Mouse (Mus musculus): ENCODE measurements around the gene Erp29. TPM values are rescaled to one million over a fixed set of nuclear protein-coding genes. Genes with fewer than 3 reads are reported as not detected.

Gene Erp29
- polyA plus RNA-seq, 1 experiment from 2014 or later, result 117 TPM

DNA sequence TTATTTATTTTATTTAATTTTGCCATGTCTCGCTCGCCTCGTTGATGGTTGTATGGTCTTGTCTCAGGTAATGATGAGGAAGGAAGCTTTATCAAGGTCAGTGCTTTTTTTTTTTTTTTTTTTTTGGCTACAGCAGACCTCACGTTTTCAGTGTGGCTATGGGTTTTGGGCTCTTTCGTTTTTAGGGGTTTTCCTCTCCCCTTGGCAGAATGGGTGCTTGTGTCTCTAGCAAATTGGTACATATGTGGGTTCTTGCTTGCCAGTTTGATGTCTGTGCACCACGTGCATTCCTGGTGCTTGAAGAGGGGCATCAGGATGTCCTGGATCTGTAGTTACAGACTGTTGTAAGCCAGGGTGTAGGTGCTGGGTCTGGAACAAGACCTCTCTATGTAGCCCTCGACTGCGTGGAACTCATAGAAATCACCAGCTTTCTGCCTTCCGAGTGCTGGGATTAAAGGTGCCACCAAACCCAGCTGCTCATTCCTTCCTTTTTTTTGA is 53.3 kb downstream of the Erp29 start:
- TF ChIP-seq CTCF (IDR thresholded peaks at IDR 0.05; ENCODE audit: low read depth), result no peak
- H3K9me3 ChIP-seq (ENCODE audit: low read depth, low read length), result no peaks in the 10 kb centered on the region
- peak overlapping the region; percentile 93 for H3K4me2 ChIP-seq
- peak overlapping the region; percentile 97 for H3K4me3 ChIP-seq (ENCODE audit: low read depth, low read length)
- H3K9ac ChIP-seq, result peak overlapping the region; percentile 76
- no peak overlapping the region for H3K27ac ChIP-seq (ENCODE audit: low read depth)
- ATAC-seq (ENCODE audit: insufficient read depth), result no peak
- H3K4me1 ChIP-seq (ENCODE audit: insufficient read depth), result peaks cover 7% of the 10 kb centered on the region; the same call in 1 of the 2 replicates
- peaks cover 19% of the 10 kb centered on the region; the same call in 1 of the 2 replicates for H3K36me3 ChIP-seq (ENCODE audit: insufficient read depth)
- H3K27me3 ChIP-seq (ENCODE audit: insufficient read depth, low read length), result no peaks in the 10 kb centered on the region
- DNase-seq, result no peak
- 42% methylated on average over 9 of the region's 9 CpGs for WGBS

DNA sequence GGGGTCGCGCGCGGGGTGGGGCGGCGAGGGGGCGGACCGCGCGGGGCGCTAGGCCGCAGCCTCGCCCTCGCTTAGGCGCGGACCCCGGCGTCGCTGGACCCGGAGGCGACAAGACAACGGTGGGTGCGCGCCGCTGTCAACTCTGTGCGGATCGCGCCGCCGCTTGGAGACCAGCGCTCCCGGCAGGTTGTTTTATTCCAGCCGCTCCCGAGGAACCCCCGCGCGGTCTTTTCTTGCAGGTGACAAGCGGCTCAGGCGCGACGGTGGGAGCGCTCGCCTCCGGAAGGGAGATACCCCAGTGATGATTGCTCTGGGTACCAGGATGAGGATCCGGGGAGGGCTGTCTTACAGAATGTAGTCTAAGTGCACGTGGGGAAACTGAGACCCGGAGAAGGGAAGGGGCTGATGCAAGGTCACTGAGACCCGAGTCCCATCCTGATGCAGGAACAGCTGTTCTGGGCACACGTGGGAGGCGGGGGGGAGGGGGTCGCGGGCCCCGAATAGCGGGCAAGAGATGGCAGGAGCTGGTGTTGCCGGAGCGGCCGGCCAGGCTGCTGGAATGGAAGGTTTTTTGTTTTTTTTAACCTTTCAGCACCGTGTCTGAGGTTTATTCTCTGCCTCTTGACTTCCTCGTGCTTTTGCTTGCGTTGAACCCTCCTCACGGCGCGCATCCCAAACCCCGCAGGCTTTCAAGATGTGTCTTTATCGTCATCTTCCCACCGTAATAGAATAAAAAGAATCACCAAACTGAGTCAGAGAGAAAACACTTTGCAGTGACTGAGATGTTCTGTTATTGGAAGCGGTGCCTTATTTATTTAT is 54.0 kb downstream of the Erp29 start:
- H3K4me2 ChIP-seq, result peak overlapping the region; percentile 93
- under 1% methylated on average over 64 of the region's 67 CpGs for WGBS
- peaks cover 7% of the 10 kb centered on the region; the same call in 1 of the 2 replicates for H3K4me1 ChIP-seq (ENCODE audit: insufficient read depth)
- ATAC-seq (ENCODE audit: insufficient read depth) (peak; percentile 75), DNase-seq (peak; percentile 17)
- no peak for TF ChIP-seq CTCF (IDR thresholded peaks at IDR 0.05; ENCODE audit: low read depth)
- peaks cover 16% of the 10 kb centered on the region; the same call in 1 of the 2 replicates for H3K36me3 ChIP-seq (ENCODE audit: insufficient read depth)
- no peaks in the 10 kb centered on the region for H3K9me3 ChIP-seq (ENCODE audit: low read depth, low read length)
- H3K27ac ChIP-seq (ENCODE audit: low read depth), result peak overlapping the region; percentile 12; the same call in 1 of the 2 replicates
- no peaks in the 10 kb centered on the region for H3K27me3 ChIP-seq (ENCODE audit: insufficient read depth, low read length)
- H3K9ac ChIP-seq, result peak overlapping the region; percentile 76
- H3K4me3 ChIP-seq (ENCODE audit: low read depth, low read length), result peak overlapping the region; percentile 97

DNA sequence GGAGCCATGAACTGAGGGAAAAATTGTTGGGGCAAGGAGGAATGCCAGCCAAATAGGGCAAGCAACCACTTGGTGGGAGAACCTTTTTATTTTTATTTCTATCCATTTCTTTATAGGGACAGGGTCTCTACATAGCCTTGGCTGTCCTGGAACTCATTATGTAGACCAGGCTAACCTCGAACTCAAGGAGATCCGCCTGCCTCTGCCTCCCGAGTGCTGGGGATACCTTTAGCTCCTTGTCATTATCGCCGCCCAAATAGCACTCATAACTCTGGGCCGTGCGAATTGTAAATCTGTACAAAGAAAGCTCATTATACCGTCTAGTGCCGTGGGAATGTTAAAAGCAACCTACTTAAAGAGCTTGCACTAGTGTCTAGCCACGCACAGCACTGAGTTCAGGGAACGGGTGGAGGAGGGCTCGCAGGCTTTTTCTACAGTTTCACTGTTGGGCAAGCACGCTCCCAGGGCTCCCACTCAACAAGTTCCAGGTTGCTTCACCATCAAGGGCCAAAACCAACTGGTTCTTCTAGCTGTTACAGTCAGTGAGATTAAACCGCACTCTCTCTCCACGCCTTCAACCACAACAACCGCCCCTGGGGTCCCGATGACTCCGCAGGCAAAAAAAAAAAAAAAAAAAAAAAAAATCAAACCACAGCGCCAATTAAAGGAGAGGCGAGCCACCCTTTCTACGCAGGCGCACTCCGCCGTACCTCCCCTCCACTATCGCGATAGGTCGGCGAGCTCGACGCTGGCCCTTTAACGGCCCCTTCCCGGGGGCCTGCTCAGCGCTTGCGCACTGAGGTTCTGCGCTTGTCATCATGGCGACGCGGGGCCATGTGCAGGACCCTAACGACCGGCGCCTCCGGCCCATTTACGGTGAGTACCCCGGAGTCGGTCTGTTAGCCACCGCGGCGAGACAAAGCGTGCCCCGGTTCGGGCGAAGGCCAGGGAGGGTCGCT is 54.8 kb downstream of the Erp29 start, which contains the start of gene Naa25:
TSS of gene Naa25 (plus strand) at position 750 of the 959 bp plus-strand sequence.
- H3K9me3 ChIP-seq (ENCODE audit: low read depth, low read length), result no peaks in the 10 kb centered on the region

DNA sequence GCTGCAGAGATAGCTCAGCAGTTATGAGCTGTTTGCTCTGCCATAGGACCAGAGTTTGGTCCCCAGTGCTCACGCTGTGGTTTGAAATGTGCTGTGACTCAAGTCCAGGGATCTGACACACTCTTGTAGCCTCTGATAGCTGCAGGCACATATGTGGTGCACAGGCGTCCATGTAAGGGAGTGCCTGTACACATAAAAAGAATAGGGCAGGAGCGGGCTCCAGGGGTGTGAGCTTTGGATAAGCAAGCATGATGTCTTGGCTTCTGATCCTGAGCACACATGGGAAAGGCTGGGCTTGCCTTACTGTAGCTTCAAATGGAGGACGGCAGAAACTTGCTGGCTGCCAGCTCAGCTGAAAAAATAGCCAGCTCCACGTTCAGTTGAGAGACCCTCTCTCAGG is 56.7 kb downstream of the Erp29 start:
- no peaks in the 10 kb centered on the region for H3K9me3 ChIP-seq (ENCODE audit: low read depth, low read length)
- DNase-seq (no peak), ATAC-seq (ENCODE audit: insufficient read depth) (no peak)
- peaks cover 7% of the 10 kb centered on the region; the same call in 1 of the 2 replicates for H3K4me1 ChIP-seq (ENCODE audit: insufficient read depth)
- TF ChIP-seq CTCF (IDR thresholded peaks at IDR 0.05; ENCODE audit: low read depth), result no peak
- WGBS, result 71% methylated on average over 5 of the region's 5 CpGs
- H3K27me3 ChIP-seq (ENCODE audit: insufficient read depth, low read length), result no peaks in the 10 kb centered on the region
- H3K27ac ChIP-seq (ENCODE audit: low read depth), result no peak overlapping the region
- no peak overlapping the region for H3K4me3 ChIP-seq (ENCODE audit: low read depth, low read length)
- H3K4me2 ChIP-seq, result no peak overlapping the region
- H3K9ac ChIP-seq, result no peak overlapping the region
- H3K36me3 ChIP-seq (ENCODE audit: insufficient read depth), result 0 out of 2 replicates have a peak, but pooled peaks cover under 1% of the 10 kb centered on the region

More for the DNA sequence above, 54.8 kb downstream of the Erp29 start, which contains the start of gene Naa25:
- ATAC-seq (ENCODE audit: insufficient read depth), result peak; percentile 97
- DNase-seq, result peak; percentile 100
- peak within 1 kb of the TSS; percentile 93 for H3K4me2 ChIP-seq
- peak within 1 kb of the TSS; percentile 97 for H3K4me3 ChIP-seq (ENCODE audit: low read depth, low read length)
- WGBS, result 8% methylated on average over 53 of the region's 53 CpGs
- H3K9ac ChIP-seq, result peak within 1 kb of the TSS; percentile 76
- H3K27me3 ChIP-seq (ENCODE audit: insufficient read depth, low read length), result no peaks in the 10 kb centered on the region
- no peak for TF ChIP-seq CTCF (IDR thresholded peaks at IDR 0.05; ENCODE audit: low read depth)
- peaks cover 12% of the 10 kb centered on the region; the same call in 1 of the 2 replicates for H3K36me3 ChIP-seq (ENCODE audit: insufficient read depth)
- H3K27ac ChIP-seq (ENCODE audit: low read depth), result peak within 1 kb of the TSS; percentile 93
- peaks cover 7% of the 10 kb centered on the region; the same call in 1 of the 2 replicates for H3K4me1 ChIP-seq (ENCODE audit: insufficient read depth)

DNA sequence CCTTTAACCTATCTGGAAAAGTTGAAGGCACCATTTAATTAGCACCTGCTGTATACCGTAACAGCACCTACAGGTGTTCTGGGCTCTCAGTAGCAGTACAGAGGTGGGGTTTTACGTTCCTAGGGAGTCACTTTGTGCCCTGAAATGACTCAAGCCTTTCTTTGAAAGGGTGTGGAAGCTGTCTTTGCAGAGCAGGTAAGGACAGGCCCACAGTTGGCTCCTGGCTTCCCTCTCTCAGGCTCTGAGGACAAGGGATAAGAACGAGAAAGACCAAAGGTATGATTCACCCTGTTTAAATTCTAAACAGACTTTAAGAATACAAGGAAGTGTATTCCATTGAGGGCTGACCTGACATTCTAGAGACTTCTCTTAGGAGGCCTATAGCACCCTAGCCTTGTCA is 58.9 kb downstream of the Erp29 start:
- no peak for ATAC-seq (ENCODE audit: insufficient read depth)
- no peaks in the 10 kb centered on the region for H3K4me1 ChIP-seq (ENCODE audit: insufficient read depth)
- 73% methylated on average over 3 of the region's 3 CpGs for WGBS

DNA sequence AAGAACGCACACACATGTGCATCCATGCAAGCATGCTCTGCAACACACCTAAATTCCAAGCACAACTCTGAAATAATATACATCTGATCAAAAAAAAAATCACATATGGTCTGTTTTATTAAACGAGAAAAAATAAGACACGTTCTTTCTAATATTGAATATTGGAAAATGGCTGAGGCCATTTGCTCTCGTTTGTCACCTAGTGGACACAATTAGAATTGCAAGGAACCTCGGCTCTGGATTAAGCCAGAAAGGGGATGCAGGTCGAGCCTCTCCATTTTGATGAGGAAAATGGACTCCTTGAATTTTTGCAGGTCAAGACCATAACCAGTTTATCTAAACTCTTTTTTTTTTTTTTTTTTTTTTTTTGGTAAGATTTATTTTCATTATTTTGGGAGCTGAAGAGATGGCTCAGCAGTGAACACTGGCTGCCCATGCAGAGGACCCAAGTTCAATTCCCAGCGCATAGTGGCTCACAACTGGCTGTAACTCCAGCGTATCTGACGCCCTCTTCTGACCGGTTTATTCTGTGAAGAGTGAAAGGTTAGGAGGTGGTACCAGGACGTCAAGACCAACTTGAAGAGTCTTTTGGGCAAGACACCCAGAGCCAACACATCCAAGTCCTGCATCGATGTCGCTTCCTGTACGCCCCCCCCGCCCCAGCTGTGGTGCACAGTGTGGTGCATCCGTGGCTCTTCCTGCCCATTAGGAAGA is 59.5 kb downstream of the Erp29 start:
- Histone ChIP-seq H3K9me3 (ENCODE audit: low read depth, low read length) (no peaks in the 10 kb centered on the region), H3K4me1 (ENCODE audit: insufficient read depth) (no peaks in the 10 kb centered on the region), H3K27ac (ENCODE audit: low read depth) (no peak overlapping the region), H3K36me3 (ENCODE audit: insufficient read depth) (no peaks in the 10 kb centered on the region), H3K4me2 (no peak overlapping the region), H3K9ac (no peak overlapping the region), H3K27me3 (ENCODE audit: insufficient read depth, low read length) (no peaks in the 10 kb centered on the region), H3K4me3 (ENCODE audit: low read depth, low read length) (no peak overlapping the region)
- 54% methylated on average over 16 of the region's 16 CpGs for WGBS
- peak; percentile 83 for TF ChIP-seq CTCF (IDR thresholded peaks at IDR 0.05; ENCODE audit: low read depth)
- no peak for ATAC-seq (ENCODE audit: insufficient read depth)
- peak; percentile 86 for DNase-seq

More for the DNA sequence above, 58.9 kb downstream of the Erp29 start:
- Histone ChIP-seq H3K4me3 (ENCODE audit: low read depth, low read length) (no peak overlapping the region), H3K27ac (ENCODE audit: low read depth) (no peak overlapping the region), H3K27me3 (ENCODE audit: insufficient read depth, low read length) (no peaks in the 10 kb centered on the region), H3K4me2 (no peak overlapping the region), H3K9me3 (ENCODE audit: low read depth, low read length) (no peaks in the 10 kb centered on the region), H3K36me3 (ENCODE audit: insufficient read depth) (no peaks in the 10 kb centered on the region), H3K9ac (no peak overlapping the region)
- DNase-seq, result no peak
- TF ChIP-seq CTCF (IDR thresholded peaks at IDR 0.05; ENCODE audit: low read depth), result no peak

Measured in lung, embryonic 14.5 days (tissue).